In the genomic region with DNA sequence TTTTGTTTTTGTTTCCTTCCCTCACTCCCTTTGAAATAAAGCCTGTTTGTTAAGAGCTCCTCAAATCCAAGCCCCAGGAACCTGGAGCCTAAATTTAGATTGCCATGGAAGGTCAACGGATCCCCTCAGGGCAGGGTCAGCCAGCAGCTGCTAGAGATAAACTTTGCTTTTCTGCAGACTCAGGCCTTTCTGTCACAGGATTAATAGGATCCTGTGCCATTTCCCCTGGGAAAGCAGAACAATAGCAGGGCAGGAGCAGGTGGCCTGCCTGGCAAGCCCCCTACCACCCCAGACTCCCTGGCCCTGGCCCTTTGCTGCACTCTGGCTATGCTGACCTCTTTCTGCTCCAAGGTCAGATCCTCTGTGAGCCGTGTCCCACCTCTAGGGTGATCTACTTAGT, we compare ENCODE assay signal across 15 mouse cellular contexts. TPM values are rescaled to one million over a fixed set of nuclear protein-coding genes. Genes with fewer than 3 reads are reported as not detected.
DNase-seq lines count a peak whose midpoint lies in the region; ATAC-seq and TF ChIP-seq lines count a peak whose summit lies in the region.
"Had no signal": no experiment of that assay in that cellular context is flagged by ENCODE, and none has a peak within 500 bp of the region (broad histone marks: within the 10 kb centered on the region; RNA-seq: fewer than 3 reads in every experiment).

No protein-coding gene starts in this region.

- no peak for ATAC-seq in hindbrain, embryonic 11.5 days (ENCODE audit: low FRiP score)
- ATAC-seq in hindbrain, embryonic 12.5 days (ENCODE audit: low FRiP score), result no peak
- no peak for ATAC-seq in lung, embryonic 14.5 days (ENCODE audit: insufficient read depth)
- ATAC-seq: intestine, postnatal 0 days had no signal

- H3K27ac ChIP-seq in hindbrain, embryonic 11.5 days (ENCODE audit: low read depth, low read length), result no peak overlapping the region
- H3K27ac ChIP-seq in hindbrain, embryonic 12.5 days, result no peak overlapping the region
- H3K27ac ChIP-seq in lung, embryonic 14.5 days (ENCODE audit: low read depth), result no peak overlapping the region; the same call in 1 of the 2 replicates
- H3K27ac ChIP-seq: embryonic facial prominence, embryonic 12.5 days; forebrain, embryonic 10.5 days had no signal

- no peak for TF ChIP-seq CTCF in lung, embryonic 14.5 days (IDR thresholded peaks at IDR 0.05; ENCODE audit: low read depth)

- H3K4me1 ChIP-seq in hindbrain, embryonic 11.5 days (replicated peaks; ENCODE audit: control insufficient read depth, insufficient read depth, low read length), result peaks cover 5% of the 10 kb centered on the region; the same call in 1 of the 2 replicates
- H3K4me1 ChIP-seq in hindbrain, embryonic 12.5 days, result peaks cover 18% of the 10 kb centered on the region
- H3K4me1 ChIP-seq in lung, embryonic 14.5 days (ENCODE audit: insufficient read depth), result no peaks in the 10 kb centered on the region

- no peak overlapping the region for H3K4me2 ChIP-seq in hindbrain, embryonic 11.5 days (replicated peaks; ENCODE audit: low read depth, low read length)
- H3K4me2 ChIP-seq in hindbrain, embryonic 12.5 days (replicated peaks), result no peak overlapping the region
- H3K4me2 ChIP-seq in lung, embryonic 14.5 days, result no peak overlapping the region
- H3K4me2 ChIP-seq: embryonic facial prominence, embryonic 12.5 days had no signal

- peaks cover 37% of the 10 kb centered on the region for H3K27me3 ChIP-seq in hindbrain, embryonic 11.5 days (ENCODE audit: control insufficient read depth, insufficient read depth, low read length)
- peaks cover 51% of the 10 kb centered on the region for H3K27me3 ChIP-seq in hindbrain, embryonic 12.5 days
- peaks cover 41% of the 10 kb centered on the region for H3K27me3 ChIP-seq in lung, embryonic 14.5 days (ENCODE audit: insufficient read depth, low read length)

- 18% methylated on average over 2 of the region's 2 CpGs for WGBS in hindbrain, embryonic 11.5 days
- WGBS in hindbrain, embryonic 12.5 days, result 27% methylated on average over 2 of the region's 2 CpGs
- 22% methylated on average over 2 of the region's 2 CpGs for WGBS in lung, embryonic 14.5 days

- DNase-seq in adrenal gland, postnatal 14 days, result peak; percentile 48
- no peak for DNase-seq in adrenal gland, postnatal 10 days
- DNase-seq in hindbrain, embryonic 11.5 days (ENCODE audit: low spot score), result peak; percentile 18
- DNase-seq in lung, embryonic 14.5 days, result peak; percentile 45
- DNase-seq in lung, postnatal 14 days, result no peak
- peak; percentile 56 for DNase-seq in embryo, embryonic 10 days (ENCODE audit: low spot score)
- no peak for DNase-seq in left cerebral cortex, postnatal 14 days (ENCODE audit: low spot score in 2 of 2)
- DNase-seq: cerebellum, adult 9-10 months; heart, postnatal 4 days had no signal

- H3K9me3 ChIP-seq in hindbrain, embryonic 11.5 days (ENCODE audit: control insufficient read depth, low read length), result no peaks in the 10 kb centered on the region
- H3K9me3 ChIP-seq in hindbrain, embryonic 12.5 days (replicated peaks), result no peaks in the 10 kb centered on the region
- H3K9me3 ChIP-seq in lung, embryonic 14.5 days (ENCODE audit: low read depth, low read length), result no peaks in the 10 kb centered on the region
- H3K9me3 ChIP-seq: embryonic facial prominence, embryonic 12.5 days; forebrain, embryonic 10.5 days had no signal

- intact Hi-C loops in left cerebral cortex, postnatal 14 days (cut with DNase I), result no loop called here

- no peak overlapping the region for H3K4me3 ChIP-seq in hindbrain, embryonic 11.5 days (ENCODE audit: low read depth, low read length)
- H3K4me3 ChIP-seq in hindbrain, embryonic 12.5 days, result no peak overlapping the region
- H3K4me3 ChIP-seq in lung, embryonic 14.5 days (ENCODE audit: low read depth, low read length), result no peak overlapping the region
- H3K4me3 ChIP-seq: embryonic facial prominence, embryonic 12.5 days; forebrain, embryonic 10.5 days had no signal

- H3K9ac ChIP-seq in hindbrain, embryonic 11.5 days (ENCODE audit: low read depth, low read length), result no peak overlapping the region
- H3K9ac ChIP-seq in hindbrain, embryonic 12.5 days, result no peak overlapping the region
- H3K9ac ChIP-seq in lung, embryonic 14.5 days, result no peak overlapping the region
- H3K9ac ChIP-seq: embryonic facial prominence, embryonic 12.5 days had no signal

- no peaks in the 10 kb centered on the region for H3K36me3 ChIP-seq in hindbrain, embryonic 11.5 days (ENCODE audit: control insufficient read depth, insufficient read depth, low read length)
- H3K36me3 ChIP-seq in hindbrain, embryonic 12.5 days, result no peaks in the 10 kb centered on the region
- no peaks in the 10 kb centered on the region for H3K36me3 ChIP-seq in lung, embryonic 14.5 days (ENCODE audit: insufficient read depth)
- H3K36me3 ChIP-seq: embryonic facial prominence, embryonic 12.5 days; forebrain, embryonic 10.5 days had no signal

RNA-seq across cellular contexts. Expression of a gene that starts 2.7 kb away (rescaled TPM):
- total RNA-seq in adrenal gland, postnatal 14 days (2021), result 44.5 and 61.0 TPM in 2 replicates
- 100 to 1,000 TPM in 1 of 2 experiments, 10 to 100 TPM in 1; 98.7 to 118 TPM for total RNA-seq in adrenal gland, postnatal 10 days (2021)
- polyA plus RNA-seq in hindbrain, embryonic 11.5 days (2014; fragmentation: Nextera tagmentation; extraction: Ambion mirVana), result 25.2 and 31.3 TPM in 2 replicates
- polyA plus RNA-seq in hindbrain, embryonic 12.5 days (2016; fragmentation: Nextera tagmentation; extraction: Ambion mirVana), result 30.0 and 35.1 TPM in 2 replicates
- 94.1 and 105 TPM in 2 replicates for polyA plus RNA-seq in lung, embryonic 14.5 days (2014; fragmentation: Nextera tagmentation; extraction: Ambion mirVana)
- total RNA-seq in left cerebral cortex, postnatal 14 days (2021), result 10 to 100 TPM; 83.4 to 85.2 TPM
- total RNA-seq: granulocyte monocyte progenitor cell, adult 5-6 weeks; monocyte, adult 5-6 weeks had no signal

RNA-seq across cellular contexts. Expression of a gene that starts 37.6 kb away (rescaled TPM):
- total RNA-seq in adrenal gland, postnatal 14 days (2021), result 90.5 and 95.1 TPM in 2 replicates
- total RNA-seq in adrenal gland, postnatal 10 days (2021), result 10 to 100 TPM; 90.3 to 91.3 TPM
- polyA plus RNA-seq in hindbrain, embryonic 11.5 days (2014; fragmentation: Nextera tagmentation; extraction: Ambion mirVana), result 89.0 and 96.1 TPM in 2 replicates
- 96.5 and 115 TPM in 2 replicates for polyA plus RNA-seq in hindbrain, embryonic 12.5 days (2016; fragmentation: Nextera tagmentation; extraction: Ambion mirVana)
- 77.6 and 84.5 TPM in 2 replicates for polyA plus RNA-seq in lung, embryonic 14.5 days (2014; fragmentation: Nextera tagmentation; extraction: Ambion mirVana)
- 10 to 100 TPM; 85.0 to 94.4 TPM for total RNA-seq in left cerebral cortex, postnatal 14 days (2021)

RNA-seq across cellular contexts. Expression of a gene that starts 37.9 kb away (rescaled TPM):
- total RNA-seq in adrenal gland, postnatal 14 days (2021), result 13.1 and 14.6 TPM in 2 replicates
- 10 to 100 TPM; 12.9 to 14.6 TPM for total RNA-seq in adrenal gland, postnatal 10 days (2021)
- 50.8 and 54.8 TPM in 2 replicates for polyA plus RNA-seq in hindbrain, embryonic 11.5 days (2014; fragmentation: Nextera tagmentation; extraction: Ambion mirVana)
- 27.3 and 28.1 TPM in 2 replicates for polyA plus RNA-seq in hindbrain, embryonic 12.5 days (2016; fragmentation: Nextera tagmentation; extraction: Ambion mirVana)
- 64.0 and 67.3 TPM in 2 replicates for polyA plus RNA-seq in lung, embryonic 14.5 days (2014; fragmentation: Nextera tagmentation; extraction: Ambion mirVana)
- total RNA-seq in left cerebral cortex, postnatal 14 days (2021), result 1 to 10 TPM; 2.7 to 3.1 TPM

Comparison
In these comparisons a context has a peak if more than half of its experiments do, and no peak if none do; other contexts are left out.
1. DNase-seq: peak in adrenal gland, postnatal 14 days (single experiment), hindbrain, embryonic 11.5 days (single experiment), lung, embryonic 14.5 days (single experiment) and embryo, embryonic 10 days (single experiment); none in adrenal gland, postnatal 10 days (single experiment), lung, postnatal 14 days (single experiment) and left cerebral cortex, postnatal 14 days (0 of 2).